Mouse (Mus musculus) intestine, embryonic 16.5 days (tissue): ENCODE measurements around the gene Rmdn3. TPM values are rescaled to one million over a fixed set of nuclear protein-coding genes. Genes with fewer than 3 reads are reported as not detected.

Experiments used
- ATAC-seq: fragments of 200-750 bp; cut with Nextera tagmentation; 2 replicates; pipeline ENCODE4 v1.8.0; 2017; ENCODE audit warnings: moderate TSS enrichment, moderate library complexity
- H3K27ac ChIP-seq: fragments of 300-500 bp; sonication (generic); 2 replicates; pipeline ENCODE4 v1.5.1; 2014; ENCODE audit warnings: mild to moderate bottlenecking, low read length
- H3K27me3 ChIP-seq: fragments of 300-500 bp; sonication (generic); replicated peaks from 2 replicates; pipeline ENCODE4 v1.6.1; 2014; ENCODE audit warnings: low read length, control low read depth, mixed read lengths; ENCODE audit not compliant: control insufficient read depth, insufficient read depth
- H3K36me3 ChIP-seq: fragments of 300-500 bp; sonication (generic); 2 replicates; pipeline ENCODE4 v1.6.1; 2014; ENCODE audit warnings: low read length, control low read depth; ENCODE audit not compliant: control insufficient read depth, insufficient read depth
- H3K4me1 ChIP-seq: fragments of 300-500 bp; sonication (generic); 2 replicates; pipeline ENCODE4 v1.6.1; 2014; ENCODE audit warnings: low read length, control low read depth, mixed read lengths; ENCODE audit not compliant: control insufficient read depth, insufficient read depth
- H3K4me2 ChIP-seq: fragments of 300-500 bp; sonication (generic); 2 replicates; pipeline ENCODE4 v1.6.1; 2014; ENCODE audit warnings: low read depth, low read length, control low read depth
- H3K4me3 ChIP-seq: fragments of 300-500 bp; sonication (generic); 2 replicates; pipeline ENCODE4 v1.5.1; 2014; ENCODE audit warnings: mild to moderate bottlenecking, low read length
- H3K9ac ChIP-seq: fragments of 300-500 bp; sonication (generic); 2 replicates; pipeline ENCODE4 v1.6.1; 2014; ENCODE audit warnings: low read depth, low read length
- H3K9me3 ChIP-seq: fragments of 300-500 bp; sonication (generic); 2 replicates; pipeline ENCODE4 v1.6.1; 2016; ENCODE audit warnings: low read length, control low read depth; ENCODE audit not compliant: control insufficient read depth
- WGBS: fragments of 180-500 bp; shearing (Covaris S2); extraction: QIAGEN DNeasy Blood & Tissue Kit; methylation state at CpG from one replicate; pipeline ENCODE4 v1.1.7; 2014; 5-methylcytosine and 5-hydroxymethylcytosine counted together
- polyA plus RNA-seq: library from polyadenylated mRNA; unstranded; fragments of >200 nt; fragmentation: Nextera tagmentation; extraction: Ambion mirVana; gene quantifications from 2 replicates; pipeline ENCODE4 v1.2.1, GENCODE M21; 2015

Rmdn3 gene
- 63.9 and 73.2 TPM in 2 replicates for polyA plus RNA-seq

DNA sequence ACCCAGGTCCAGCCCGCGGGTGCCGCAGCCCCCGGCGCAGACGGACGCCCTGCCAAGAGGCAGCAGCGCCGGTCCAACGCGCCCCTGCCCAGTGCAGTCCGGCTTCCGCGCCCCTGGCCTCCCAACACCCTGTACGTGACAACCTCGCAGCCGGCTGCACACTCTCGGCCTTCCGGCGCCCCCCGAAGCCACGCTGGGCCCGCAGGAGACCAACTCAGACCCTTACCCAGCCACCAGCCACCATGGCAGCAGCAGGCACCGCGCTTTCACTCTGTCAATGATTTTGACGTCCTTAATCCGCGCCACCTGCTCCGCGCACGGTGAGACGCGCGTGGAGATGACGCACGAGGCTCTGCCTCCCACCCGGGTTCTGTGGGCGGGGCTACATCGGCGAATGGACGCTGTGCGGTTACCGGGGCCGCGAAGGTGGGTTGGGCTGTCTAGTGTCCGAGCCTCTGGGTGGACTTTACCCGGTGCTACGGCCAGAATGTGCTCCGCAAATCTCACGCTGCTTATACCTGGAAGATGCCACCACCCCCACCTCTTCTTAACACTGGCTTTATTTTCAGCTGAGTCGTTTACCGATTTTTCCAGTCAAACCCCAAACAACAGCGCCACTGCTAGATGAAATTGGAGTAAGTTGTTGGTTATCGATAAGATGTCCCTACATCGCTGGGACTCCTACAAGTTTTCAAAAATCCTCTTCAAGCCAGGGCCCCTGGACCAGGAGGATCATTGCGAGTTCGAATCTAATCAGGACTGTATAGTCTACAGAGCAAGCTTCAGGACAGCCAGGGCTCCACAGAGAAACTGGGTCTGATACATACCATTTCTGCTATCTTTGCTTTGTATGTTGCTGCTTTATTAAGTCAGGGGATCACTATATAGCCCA lies at the start of gene Rmdn3:
Rmdn3 (minus strand) TSS at position 354 of the 892 bp plus-strand sequence.
- 0 out of 2 replicates have a peak, but pooled peaks cover 2% of the 10 kb centered on the region for H3K27me3 ChIP-seq
- H3K36me3 ChIP-seq, result peaks cover 4% of the 10 kb centered on the region; the same call in 1 of the 2 replicates
- H3K4me2 ChIP-seq, result peak within 1 kb of the TSS; percentile 80
- no peaks in the 10 kb centered on the region for H3K9me3 ChIP-seq
- peak within 1 kb of the TSS; percentile 100 for H3K4me3 ChIP-seq
- H3K9ac ChIP-seq, result peak within 1 kb of the TSS; percentile 97
- WGBS, result under 1% methylated on average over 57 of the region's 57 CpGs
- ATAC-seq, result peak; percentile 81
- peak within 1 kb of the TSS; percentile 65 for H3K27ac ChIP-seq
- peaks cover 18% of the 10 kb centered on the region for H3K4me1 ChIP-seq

- no peak for ATAC-seq
- H3K27ac ChIP-seq, result peak overlapping the region; percentile 14; the same call in 1 of the 2 replicates
Measured at GRCm38 (mm10) chr2:119203871-119204460, 47.1 kb upstream of the Rmdn3 start.

DNA sequence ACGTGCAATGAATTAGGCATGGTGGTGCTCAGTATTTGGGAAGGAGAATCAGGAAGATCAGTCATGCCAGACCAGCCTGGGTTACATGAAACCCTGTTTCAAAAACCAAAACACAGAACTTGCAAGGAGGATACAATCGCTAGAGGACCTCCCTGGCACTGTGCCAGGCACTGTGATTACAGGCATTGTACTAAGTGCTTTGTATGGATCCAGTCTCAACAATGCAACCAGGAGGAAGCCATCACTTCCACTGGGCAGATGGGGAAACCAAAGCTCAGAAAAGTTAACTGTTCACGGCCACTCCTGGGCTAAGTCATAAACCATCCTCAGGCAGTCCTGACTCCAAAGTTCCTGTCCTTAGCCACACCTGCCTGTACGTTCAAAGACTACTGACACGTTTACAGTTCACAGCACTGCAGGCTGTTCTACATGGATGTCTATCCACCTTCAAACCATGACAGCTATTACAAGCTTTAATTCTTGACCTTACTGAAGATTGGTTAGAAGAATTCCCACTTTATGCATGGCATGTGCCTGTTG lies 46.1 kb upstream of the Rmdn3 start:
- WGBS, result 24% methylated on average over 5 of the region's 5 CpGs

More at GRCm38 (mm10) chr2:119203871-119204460, 47.1 kb upstream of the Rmdn3 start:
- no peak overlapping the region for H3K4me2 ChIP-seq
- 75% methylated on average over 4 of the region's 4 CpGs for WGBS
- H3K9ac ChIP-seq, result no peak overlapping the region
- no peaks in the 10 kb centered on the region for H3K36me3 ChIP-seq
- no peaks in the 10 kb centered on the region for H3K27me3 ChIP-seq
- no peak overlapping the region for H3K4me3 ChIP-seq
- no peaks in the 10 kb centered on the region for H3K9me3 ChIP-seq
- peaks cover 14% of the 10 kb centered on the region for H3K4me1 ChIP-seq

GRCm38 (mm10) chr2:119198934-119199333 lies 42.1 kb upstream of the Rmdn3 start:
- H3K9me3 ChIP-seq, result no peaks in the 10 kb centered on the region
- 67% methylated on average over 3 of the region's 3 CpGs for WGBS
- no peak overlapping the region for H3K4me3 ChIP-seq
- no peak overlapping the region for H3K4me2 ChIP-seq
- no peaks in the 10 kb centered on the region for H3K36me3 ChIP-seq
- no peak for ATAC-seq
- no peaks in the 10 kb centered on the region for H3K27me3 ChIP-seq
- H3K9ac ChIP-seq, result no peak overlapping the region
- peaks cover 13% of the 10 kb centered on the region for H3K4me1 ChIP-seq
- no peak overlapping the region for H3K27ac ChIP-seq

More for the DNA sequence above, 46.1 kb upstream of the Rmdn3 start:
- Histone ChIP-seq H3K9me3 (no peaks in the 10 kb centered on the region), H3K4me3 (no peak overlapping the region), H3K36me3 (no peaks in the 10 kb centered on the region), H3K27me3 (no peaks in the 10 kb centered on the region), H3K27ac (peak overlapping the region; percentile 10; the same call in 1 of the 2 replicates), H3K4me2 (no peak overlapping the region), H3K9ac (no peak overlapping the region), H3K4me1 (peaks cover 14% of the 10 kb centered on the region)
- peak; percentile 79 for ATAC-seq

GRCm38 (mm10) chr2:119198049-119198448 lies 41.2 kb upstream of the Rmdn3 start:
- H3K27me3 ChIP-seq, result no peaks in the 10 kb centered on the region
- H3K9me3 ChIP-seq, result no peaks in the 10 kb centered on the region
- no peak overlapping the region for H3K9ac ChIP-seq
- no peaks in the 10 kb centered on the region for H3K36me3 ChIP-seq
- no peak for ATAC-seq
- peaks cover 8% of the 10 kb centered on the region; the same call in 1 of the 2 replicates for H3K4me1 ChIP-seq
- H3K4me2 ChIP-seq, result no peak overlapping the region
- no peak overlapping the region for H3K4me3 ChIP-seq
- WGBS, result 24% methylated on average over 1 of the region's 1 CpGs
- no peak overlapping the region for H3K27ac ChIP-seq

GRCm38 (mm10) chr2:119197493-119197892 lies 40.7 kb upstream of the Rmdn3 start:
- Histone ChIP-seq H3K4me1 (0 out of 2 replicates have a peak, but pooled peaks cover 6% of the 10 kb centered on the region), H3K27me3 (no peaks in the 10 kb centered on the region), H3K4me3 (no peak overlapping the region), H3K9me3 (no peaks in the 10 kb centered on the region), H3K36me3 (no peaks in the 10 kb centered on the region), H3K27ac (no peak overlapping the region), H3K9ac (no peak overlapping the region), H3K4me2 (no peak overlapping the region)
- 76% methylated on average over 1 of the region's 1 CpGs for WGBS
- no peak for ATAC-seq

GRCm38 (mm10) chr2:119196316-119197108 lies 39.7 kb upstream of the Rmdn3 start:
- H3K36me3 ChIP-seq, result no peaks in the 10 kb centered on the region
- H3K4me1 ChIP-seq, result 0 out of 2 replicates have a peak, but pooled peaks cover 6% of the 10 kb centered on the region
- 49% methylated on average over 4 of the region's 4 CpGs for WGBS
- no peak overlapping the region for H3K27ac ChIP-seq
- no peaks in the 10 kb centered on the region for H3K27me3 ChIP-seq
- no peaks in the 10 kb centered on the region for H3K9me3 ChIP-seq
- H3K4me3 ChIP-seq, result no peak overlapping the region
- H3K4me2 ChIP-seq, result no peak overlapping the region
- ATAC-seq, result no peak
- no peak overlapping the region for H3K9ac ChIP-seq

- Histone ChIP-seq H3K27me3 (no peaks in the 10 kb centered on the region), H3K4me3 (no peak overlapping the region), H3K9me3 (no peaks in the 10 kb centered on the region), H3K4me2 (no peak overlapping the region), H3K4me1 (peaks cover 8% of the 10 kb centered on the region; the same call in 1 of the 2 replicates), H3K9ac (no peak overlapping the region), H3K36me3 (no peaks in the 10 kb centered on the region), H3K27ac (no peak overlapping the region)
- WGBS, result 81% methylated on average over 5 of the region's 5 CpGs
- ATAC-seq, result no peak
Measured at GRCm38 (mm10) chr2:119194140-119194539, 37.3 kb upstream of the Rmdn3 start.
